Mouse (Mus musculus): ENCODE results near the gene 1110008L16Rik. TPM values are rescaled to one million over a fixed set of nuclear protein-coding genes. Genes with fewer than 3 reads are reported as not detected.

The 1110008L16Rik gene
- polyA plus RNA-seq, 1 experiment = 3.9 TPM

DNA sequence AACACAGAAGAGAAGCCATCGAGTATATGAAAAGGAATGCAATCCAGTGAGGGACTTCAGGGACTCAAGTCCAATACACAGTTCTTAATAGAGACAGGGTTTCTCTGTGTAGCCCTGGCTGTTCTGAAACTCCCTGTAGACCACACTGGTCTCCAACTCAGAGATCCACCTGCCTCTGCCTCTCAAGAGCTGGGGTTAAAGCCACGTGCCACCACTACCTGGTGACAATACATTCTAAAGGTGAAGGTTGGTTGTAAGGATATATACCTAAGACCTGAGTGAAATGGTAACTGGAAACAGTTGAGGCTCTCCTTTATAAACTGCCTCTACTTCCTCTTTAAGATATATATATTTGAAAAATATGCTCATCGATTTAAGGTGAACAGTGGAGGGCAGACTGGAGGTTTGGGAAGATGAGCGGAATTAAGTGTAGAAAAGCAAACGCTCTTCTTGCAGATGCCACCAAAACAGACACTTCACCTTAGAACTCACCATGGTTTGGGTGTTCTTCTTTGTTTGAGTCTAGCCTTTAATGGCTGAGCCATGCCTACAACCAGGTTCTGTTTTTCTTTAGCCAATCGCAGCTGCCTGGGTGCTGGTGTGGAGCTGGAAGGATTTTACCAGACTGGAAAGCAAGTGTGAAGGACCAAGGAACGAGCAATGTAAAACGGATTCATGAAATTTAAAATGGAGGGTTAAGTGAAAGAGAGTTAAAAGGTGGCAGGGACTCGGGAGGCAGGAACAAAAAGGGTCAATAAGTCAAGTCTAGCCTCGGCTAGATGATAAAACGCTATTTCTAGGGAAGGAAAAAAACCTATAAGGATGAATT lies 2.3 kb downstream of the 1110008L16Rik start:
- Histone ChIP-seq H3K4me1 (ENCODE audit: control insufficient read depth, insufficient read depth, insufficient read length, low read length) (peaks cover 3% of the 10 kb centered on the region; the same call in 1 of the 2 replicates), H3K36me3 (ENCODE audit: control insufficient read depth, insufficient read depth, low read length) (peaks cover 14% of the 10 kb centered on the region), H3K27me3 (ENCODE audit: control insufficient read depth, insufficient read depth, low read length) (no peaks in the 10 kb centered on the region), H3K4me3 (ENCODE audit: low read depth, low read length) (peak overlapping the region; percentile 66; the same call in 1 of the 2 replicates), H3K27ac (ENCODE audit: insufficient read depth, low read depth, low read length) (no peak overlapping the region)
- 27% methylated on average over 11 of the region's 11 CpGs for WGBS
- TF ChIP-seq POLR2A (IDR thresholded peaks at IDR 0.05; ENCODE audit: low read depth, low read length) (no peak), CTCF (IDR thresholded peaks at IDR 0.05; ENCODE audit: extremely low read depth, insufficient read length, insufficient replicate concordance, low read depth, low read length) (no peak)

DNA sequence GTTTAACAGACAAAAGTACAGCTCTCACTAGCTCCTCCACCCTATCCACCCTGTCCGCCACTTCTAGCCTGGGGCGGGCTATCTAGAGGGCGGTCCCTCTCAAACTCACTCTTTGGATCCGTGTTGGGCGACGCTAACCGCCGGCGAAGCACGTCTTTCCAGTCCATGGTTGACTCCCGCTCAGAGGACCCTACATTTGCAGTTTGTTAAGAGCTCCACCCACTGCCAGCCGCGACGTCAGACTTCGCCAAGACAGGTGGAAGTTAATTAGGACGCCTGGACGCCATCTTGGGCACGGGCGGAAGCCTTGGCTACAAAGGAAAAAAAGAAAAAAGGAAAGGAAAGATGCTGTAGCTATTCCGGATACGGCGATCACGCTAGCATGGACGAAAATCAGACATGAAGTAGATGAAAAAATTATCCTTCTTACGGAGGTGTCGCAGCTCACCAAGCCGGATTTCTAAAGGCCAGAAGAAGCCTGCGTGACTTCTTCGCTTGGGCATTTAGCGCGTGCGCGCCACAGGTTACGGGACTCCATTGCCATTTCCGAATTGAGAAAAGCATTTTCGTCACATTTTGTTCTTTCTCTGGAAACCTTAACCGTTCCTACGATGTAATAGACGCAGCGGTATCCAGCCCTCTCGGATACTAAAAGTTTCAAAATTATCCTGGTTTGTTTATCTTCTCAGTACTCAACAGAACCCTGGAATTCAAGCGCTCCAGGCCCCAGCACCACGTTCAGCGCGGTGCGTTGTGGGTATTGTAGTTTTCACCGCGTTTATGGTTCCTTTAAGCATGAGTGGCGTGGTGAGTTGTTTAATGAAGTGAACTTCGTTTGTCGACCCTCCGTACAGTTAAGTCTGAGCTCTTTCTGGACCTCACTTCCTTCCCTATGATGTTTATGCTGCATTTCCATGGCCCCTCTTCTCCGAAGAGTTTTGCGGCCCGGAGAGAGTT lies 3.4 kb downstream of the 1110008L16Rik start, which contains the start of gene Ppp2r3c:
Gene Ppp2r3c, minus strand, starts transcription at position 514 of the 957 bp plus-strand sequence.
- Histone ChIP-seq H3K4me1 (ENCODE audit: control insufficient read depth, insufficient read depth, insufficient read length, low read length) (peaks cover 3% of the 10 kb centered on the region; the same call in 1 of the 2 replicates), H3K27me3 (ENCODE audit: control insufficient read depth, insufficient read depth, low read length) (no peaks in the 10 kb centered on the region), H3K4me3 (ENCODE audit: low read depth, low read length) (peak within 1 kb of the TSS; percentile 66), H3K36me3 (ENCODE audit: control insufficient read depth, insufficient read depth, low read length) (peaks cover 10% of the 10 kb centered on the region), H3K27ac (ENCODE audit: insufficient read depth, low read depth, low read length) (peak within 1 kb of the TSS; percentile 90)
- WGBS = under 1% methylated on average over 55 of the region's 55 CpGs
- TF ChIP-seq CTCF (IDR thresholded peaks at IDR 0.05; ENCODE audit: extremely low read depth, insufficient read length, insufficient replicate concordance, low read depth, low read length) = no peak; the same call in 1 of the 2 replicates
- TF ChIP-seq POLR2A (IDR thresholded peaks at IDR 0.05; ENCODE audit: low read depth, low read length) = peak; percentile 74

DNA sequence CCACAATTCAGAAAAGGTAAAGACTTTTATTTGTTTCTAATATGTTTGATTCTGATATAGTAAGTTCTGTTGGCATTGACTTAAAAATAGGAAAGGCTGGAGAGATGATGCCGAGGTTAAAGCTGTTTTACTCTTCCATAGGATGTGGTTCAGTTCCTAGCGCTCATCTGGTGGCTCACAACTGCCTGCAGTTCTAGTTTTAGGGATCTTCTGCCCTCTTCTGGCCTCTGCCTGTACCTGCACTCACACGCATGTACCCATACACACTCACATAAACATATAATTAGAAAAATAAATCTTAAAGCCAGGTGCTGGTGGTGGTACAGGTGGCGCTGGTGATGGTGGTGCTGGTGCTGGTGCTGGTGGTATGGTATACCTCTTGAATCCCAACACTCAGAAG lies 7.0 kb downstream of the 1110008L16Rik start:
- H3K4me1 ChIP-seq (ENCODE audit: control insufficient read depth, insufficient read depth, insufficient read length, low read length) = peaks cover 3% of the 10 kb centered on the region; the same call in 1 of the 2 replicates
- no peaks in the 10 kb centered on the region for H3K27me3 ChIP-seq (ENCODE audit: control insufficient read depth, insufficient read depth, low read length)
- H3K36me3 ChIP-seq (ENCODE audit: control insufficient read depth, insufficient read depth, low read length) = peaks cover 17% of the 10 kb centered on the region
- 98% methylated on average over 4 of the region's 4 CpGs for WGBS
- TF ChIP-seq POLR2A (IDR thresholded peaks at IDR 0.05; ENCODE audit: low read depth, low read length) (no peak), CTCF (IDR thresholded peaks at IDR 0.05; ENCODE audit: extremely low read depth, insufficient read length, insufficient replicate concordance, low read depth, low read length) (no peak)
- no peak overlapping the region for H3K4me3 ChIP-seq (ENCODE audit: low read depth, low read length)
- no peak overlapping the region for H3K27ac ChIP-seq (ENCODE audit: insufficient read depth, low read depth, low read length)

DNA sequence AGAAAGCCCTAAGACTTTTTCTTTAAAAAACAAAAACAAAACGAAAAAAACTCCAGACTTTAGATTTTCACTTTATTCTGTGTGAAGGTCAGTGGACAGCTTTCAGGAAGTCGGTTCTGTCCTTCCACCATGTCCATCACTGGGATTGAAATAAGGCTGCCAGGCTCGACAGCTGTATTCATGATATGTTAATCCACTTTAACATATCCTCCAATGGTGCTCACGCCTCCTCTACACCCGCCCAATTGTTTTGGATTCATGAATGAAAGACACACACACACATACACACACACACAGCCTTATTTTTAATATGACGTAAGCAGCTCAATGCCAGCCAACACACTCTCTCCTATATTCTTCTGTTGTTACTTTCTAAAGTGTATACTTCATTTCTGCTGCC lies 8.2 kb downstream of the 1110008L16Rik start:
- WGBS = 87% methylated on average over 6 of the region's 6 CpGs
- Histone ChIP-seq H3K27ac (ENCODE audit: insufficient read depth, low read depth, low read length) (no peak overlapping the region), H3K27me3 (ENCODE audit: control insufficient read depth, insufficient read depth, low read length) (no peaks in the 10 kb centered on the region), H3K4me3 (ENCODE audit: low read depth, low read length) (no peak overlapping the region), H3K4me1 (ENCODE audit: control insufficient read depth, insufficient read depth, insufficient read length, low read length) (no peaks in the 10 kb centered on the region), H3K36me3 (ENCODE audit: control insufficient read depth, insufficient read depth, low read length) (peaks cover 20% of the 10 kb centered on the region)
- no peak for TF ChIP-seq POLR2A (IDR thresholded peaks at IDR 0.05; ENCODE audit: low read depth, low read length)
- TF ChIP-seq CTCF (IDR thresholded peaks at IDR 0.05; ENCODE audit: extremely low read depth, insufficient read length, insufficient replicate concordance, low read depth, low read length) = no peak

DNA sequence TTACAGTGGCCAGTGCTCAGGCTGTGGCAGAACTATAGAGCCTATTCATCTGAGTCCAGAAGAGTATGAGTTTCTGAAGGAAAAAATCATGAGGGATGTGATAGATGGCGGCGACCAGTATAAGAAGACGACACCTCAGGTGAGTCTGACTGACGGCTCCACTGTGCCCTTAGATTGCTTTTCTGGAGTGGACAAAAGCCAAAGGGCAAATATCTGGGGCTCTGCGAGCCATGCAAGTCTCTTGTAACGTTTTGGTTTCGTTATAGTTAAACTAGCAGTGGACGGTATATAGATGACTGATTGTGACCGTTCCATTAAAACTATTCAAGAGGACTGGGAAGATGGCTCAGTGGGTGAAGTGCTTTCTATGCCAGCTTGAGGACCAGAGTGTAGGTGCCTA lies 9.4 kb downstream of the 1110008L16Rik start:
- peaks cover 20% of the 10 kb centered on the region for H3K36me3 ChIP-seq (ENCODE audit: control insufficient read depth, insufficient read depth, low read length)
- H3K4me1 ChIP-seq (ENCODE audit: control insufficient read depth, insufficient read depth, insufficient read length, low read length) = no peaks in the 10 kb centered on the region
- H3K27me3 ChIP-seq (ENCODE audit: control insufficient read depth, insufficient read depth, low read length) = no peaks in the 10 kb centered on the region
- TF ChIP-seq CTCF (IDR thresholded peaks at IDR 0.05; ENCODE audit: extremely low read depth, insufficient read length, insufficient replicate concordance, low read depth, low read length) = no peak
- no peak for TF ChIP-seq POLR2A (IDR thresholded peaks at IDR 0.05; ENCODE audit: low read depth, low read length)
- 93% methylated on average over 9 of the region's 9 CpGs for WGBS
- H3K4me3 ChIP-seq (ENCODE audit: low read depth, low read length) = no peak overlapping the region
- H3K27ac ChIP-seq (ENCODE audit: insufficient read depth, low read depth, low read length) = no peak overlapping the region

DNA sequence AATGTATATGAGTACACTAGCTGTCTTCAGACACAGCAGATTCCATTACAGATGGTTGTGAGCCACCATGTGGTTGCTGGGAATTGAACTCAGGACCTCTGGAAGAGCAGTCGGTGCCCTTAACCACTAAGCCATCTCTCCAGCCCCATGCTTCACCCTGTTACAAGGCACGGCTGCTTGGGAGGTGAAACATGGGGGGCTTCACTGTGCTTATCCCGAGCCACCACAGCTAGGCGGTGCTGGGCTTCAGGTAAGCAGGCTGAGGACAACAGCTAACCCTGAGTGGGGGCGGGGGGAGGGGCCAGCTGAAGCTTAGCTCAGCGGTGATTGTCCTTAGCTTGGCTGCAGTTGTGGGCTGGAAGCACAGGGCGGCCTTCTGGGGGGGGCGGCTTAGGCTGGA lies 10.1 kb downstream of the 1110008L16Rik start:
- H3K4me3 ChIP-seq (ENCODE audit: low read depth, low read length) = no peak overlapping the region
- H3K36me3 ChIP-seq (ENCODE audit: control insufficient read depth, insufficient read depth, low read length) = peaks cover 20% of the 10 kb centered on the region
- TF ChIP-seq CTCF (IDR thresholded peaks at IDR 0.05; ENCODE audit: extremely low read depth, insufficient read length, insufficient replicate concordance, low read depth, low read length) = no peak
- TF ChIP-seq POLR2A (IDR thresholded peaks at IDR 0.05; ENCODE audit: low read depth, low read length) = no peak
- H3K27ac ChIP-seq (ENCODE audit: insufficient read depth, low read depth, low read length) = no peak overlapping the region
- no peaks in the 10 kb centered on the region for H3K27me3 ChIP-seq (ENCODE audit: control insufficient read depth, insufficient read depth, low read length)
- H3K4me1 ChIP-seq (ENCODE audit: control insufficient read depth, insufficient read depth, insufficient read length, low read length) = no peaks in the 10 kb centered on the region
- 85% methylated on average over 8 of the region's 8 CpGs for WGBS

Measured in small intestine, adult 2 months (tissue).